Mouse (Mus musculus) 3134 (cell line): ENCODE results near the gene Mob3b.

Source experiments
- DNase-seq: peaks from one replicate; pipeline ENCODE4 v3.0.0-alpha.2; 2011; ENCODE audit warnings: low spot score; ENCODE audit not compliant: insufficient read length; ENCODE audit errors: extremely low read depth

Gene Mob3b

GRCm38 (mm10) chr4:35117144-35117543 lies 40.1 kb downstream of the Mob3b start:
- no peak for DNase-seq

- no peak for DNase-seq
Measured at GRCm38 (mm10) chr4:35115933-35116332, 41.4 kb downstream of the Mob3b start.

GRCm38 (mm10) chr4:35114950-35115349 lies 42.3 kb downstream of the Mob3b start:
- no peak for DNase-seq

GRCm38 (mm10) chr4:35113516-35114248 lies 43.6 kb downstream of the Mob3b start:
- no peak for DNase-seq

GRCm38 (mm10) chr4:35112452-35112851 lies 44.8 kb downstream of the Mob3b start:
- DNase-seq: no peak

- no peak for DNase-seq
Measured at GRCm38 (mm10) chr4:35105115-35105773, 52.0 kb downstream of the Mob3b start.

GRCm38 (mm10) chr4:35101201-35101600 lies 56.1 kb downstream of the Mob3b start:
- DNase-seq: no peak

- no peak for DNase-seq
Measured at GRCm38 (mm10) chr4:35099865-35100780, 57.2 kb downstream of the Mob3b start.

GRCm38 (mm10) chr4:35099210-35099864 lies 57.9 kb downstream of the Mob3b start:
- no peak for DNase-seq

GRCm38 (mm10) chr4:35098552-35098951 lies 58.7 kb downstream of the Mob3b start:
- no peak for DNase-seq

GRCm38 (mm10) chr4:35096226-35097175 lies 60.8 kb downstream of the Mob3b start:
- no peak for DNase-seq

GRCm38 (mm10) chr4:35092457-35092856 lies 64.8 kb downstream of the Mob3b start:
- no peak for DNase-seq

GRCm38 (mm10) chr4:35091157-35091784 lies 66.0 kb downstream of the Mob3b start:
- no peak for DNase-seq

GRCm38 (mm10) chr4:35089321-35090316 lies 67.7 kb downstream of the Mob3b start:
- no peak for DNase-seq

- DNase-seq: no peak
Measured at GRCm38 (mm10) chr4:35086067-35086700, 71.1 kb downstream of the Mob3b start.

GRCm38 (mm10) chr4:35084060-35084459 lies 73.2 kb downstream of the Mob3b start:
- DNase-seq: no peak

GRCm38 (mm10) chr4:35082476-35083114 lies 74.7 kb downstream of the Mob3b start:
- no peak for DNase-seq
